Mouse (Mus musculus) kidney, adult 18-20 months (tissue): Measurements from ENCODE around the gene Gm10720.
"Not testable (repeated sequence)": the region's sequence is repeated elsewhere in the genome, so short reads cannot be mapped to it uniquely, and the experiment has no call there.

Source experiments
- DNase-seq: peaks from one replicate; pipeline ENCODE4 v3.0.0; 2021

Gm10720 gene

DNA sequence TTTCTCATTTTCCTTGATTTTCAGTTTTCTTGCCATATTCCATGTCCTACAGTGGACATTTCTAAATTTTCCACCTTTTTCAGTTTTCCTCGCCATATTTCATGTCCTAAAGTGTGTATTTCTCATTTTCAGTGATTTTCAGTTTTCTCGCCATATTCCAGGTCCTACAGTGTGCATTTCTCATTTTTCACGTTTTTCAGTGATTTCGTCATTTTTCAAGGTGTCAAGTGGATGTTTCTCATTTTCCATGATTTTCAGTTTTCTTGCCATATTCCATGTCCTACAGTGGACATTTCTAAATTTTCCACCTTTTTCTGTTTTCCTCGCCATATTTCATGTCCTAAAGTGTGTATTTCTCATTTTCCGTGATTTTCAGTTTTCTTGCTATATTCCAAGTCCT, 10.2 kb downstream of the Gm10720 start:
- DNase-seq: peak; percentile 25

DNA sequence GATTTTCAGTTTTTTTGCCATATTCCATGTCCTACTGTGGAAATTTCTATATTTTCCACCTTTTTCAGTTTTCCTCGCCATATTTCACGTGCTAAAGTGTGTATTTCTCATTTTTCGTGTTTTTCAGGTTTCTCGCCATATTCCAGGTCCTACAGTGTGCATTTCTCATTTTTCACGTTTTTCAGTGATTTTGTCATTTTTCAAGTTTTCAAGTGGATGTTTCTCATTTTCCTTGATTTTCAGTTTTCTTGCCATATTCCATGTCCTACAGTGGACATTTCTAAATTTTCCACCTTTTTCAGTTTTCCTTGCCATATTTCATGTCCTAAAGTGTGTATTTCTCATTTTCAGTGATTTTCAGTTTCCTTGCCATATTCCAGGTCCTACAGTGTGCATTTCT, 10.7 kb downstream of the Gm10720 start:
- not testable (repeated sequence) for DNase-seq

- not testable (repeated sequence) for DNase-seq
Observed at GRCm38 (mm10) chr9:3026741-3027140, 11.3 kb downstream of the Gm10720 start.

GRCm38 (mm10) chr9:3027200-3027599, 11.7 kb downstream of the Gm10720 start:
- DNase-seq: not testable (repeated sequence)

- not testable (repeated sequence) for DNase-seq
Observed at GRCm38 (mm10) chr9:3029276-3030000, 14.0 kb downstream of the Gm10720 start.

DNA sequence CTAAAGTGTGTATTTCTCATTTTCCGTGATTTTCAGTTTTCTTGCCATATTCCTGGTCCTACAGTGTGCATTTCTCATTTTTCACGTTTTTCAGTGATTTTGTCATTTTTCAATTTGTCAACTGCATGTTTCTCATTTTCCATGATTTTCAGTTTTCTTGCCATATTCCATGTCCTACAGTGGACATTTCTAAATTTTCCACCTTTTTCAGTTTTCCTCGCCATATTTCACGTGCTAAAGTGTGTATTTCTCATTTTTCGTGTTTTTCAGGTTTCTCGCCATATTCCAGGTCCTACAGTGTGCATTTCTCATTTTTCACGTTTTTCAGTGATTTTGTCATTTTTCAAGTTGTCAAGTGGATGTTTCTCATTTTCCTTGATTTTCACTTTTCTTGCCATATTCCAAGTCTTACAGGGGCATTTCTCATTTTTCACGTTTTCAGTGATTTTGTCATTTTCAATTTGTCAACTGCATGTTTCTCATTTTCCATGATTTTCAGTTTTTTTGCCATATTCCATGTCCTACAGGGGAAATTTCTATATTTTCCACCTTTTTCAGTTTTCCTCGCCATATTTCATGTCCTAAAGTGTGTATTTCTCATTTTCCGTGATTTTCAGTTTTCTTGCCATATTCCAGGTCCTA, 15.3 kb downstream of the Gm10720 start:
- DNase-seq: not testable (repeated sequence)

- not testable (repeated sequence) for DNase-seq
Observed at GRCm38 (mm10) chr9:3034299-3034698, 18.8 kb downstream of the Gm10720 start, which contains the start of gene Gm17535. Gm17535 (plus strand) TSS chr9:3034599.

- not testable (repeated sequence) for DNase-seq
Observed at GRCm38 (mm10) chr9:3036577-3036976, 21.1 kb downstream of the Gm10720 start, which contains the start of gene Gm10715. Gm10715 (plus strand) TSS chr9:3036877.

DNA sequence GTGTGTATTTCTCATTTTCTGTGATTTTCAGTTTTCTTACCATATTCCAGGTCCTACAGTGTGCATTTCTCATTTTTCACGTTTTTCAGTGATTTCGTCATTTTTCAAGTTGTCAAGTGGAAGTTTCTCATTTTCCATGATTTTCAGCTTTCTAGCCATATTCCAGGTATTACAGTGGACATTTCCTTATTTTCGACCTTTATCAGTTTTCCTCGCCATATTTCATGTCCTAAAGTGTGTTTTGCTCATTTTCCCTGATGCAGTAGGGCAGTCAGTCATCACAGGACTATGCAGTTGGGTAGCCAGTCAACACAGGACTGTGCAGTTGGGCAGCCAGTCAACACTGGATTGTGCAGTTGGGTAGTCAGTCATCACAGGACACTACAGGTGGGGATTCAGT, 22.7 kb downstream of the Gm10720 start:
- DNase-seq: not testable (repeated sequence)
